In the genomic region with DNA sequence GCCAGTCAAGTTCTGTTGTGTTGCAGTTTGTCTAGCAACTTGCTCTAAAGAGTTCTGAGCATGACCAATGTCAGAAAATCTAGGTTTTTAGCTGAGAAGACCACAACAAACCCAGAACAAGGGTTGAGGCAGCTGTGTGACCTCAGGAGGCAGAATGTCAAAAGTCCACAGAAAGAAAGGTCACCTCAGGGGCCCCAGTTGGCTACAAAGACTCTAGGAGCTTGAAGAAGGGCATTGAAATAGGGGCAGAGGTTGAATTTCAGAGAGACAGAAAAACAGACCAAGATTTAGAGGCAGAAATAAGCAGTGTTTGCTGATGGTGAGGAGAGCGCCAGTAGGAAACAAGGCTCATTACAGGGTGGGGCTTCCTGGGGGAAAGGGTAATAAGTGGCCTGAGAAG, we compare ENCODE assay signal across 20 mouse cellular contexts.
DNase-seq lines count a peak whose midpoint lies in the region; ATAC-seq lines count a peak whose summit lies in the region.
"Had no signal": no experiment of that assay in that cellular context is flagged by ENCODE, and none has a peak within 500 bp of the region (broad histone marks: within the 10 kb centered on the region; RNA-seq: fewer than 3 reads in every experiment).

No protein-coding gene starts in this region.

- H3K4me2 ChIP-seq in heart, embryonic 11.5 days, result no peak overlapping the region
- H3K4me2 ChIP-seq in midbrain, embryonic 16.5 days (ENCODE audit: low read length), result no peak overlapping the region
- H3K4me2 ChIP-seq: embryonic facial prominence, embryonic 12.5 days; embryonic facial prominence, embryonic 15.5 days; heart, embryonic 12.5 days; heart, embryonic 15.5 days; hindbrain, embryonic 12.5 days; intestine, embryonic 15.5 days had no signal

- H3K36me3 ChIP-seq in heart, embryonic 11.5 days (ENCODE audit: control insufficient read depth, insufficient read depth, low read length), result no peaks in the 10 kb centered on the region
- no peaks in the 10 kb centered on the region for H3K36me3 ChIP-seq in midbrain, embryonic 10.5 days
- no peaks in the 10 kb centered on the region for H3K36me3 ChIP-seq in midbrain, embryonic 16.5 days (ENCODE audit: control insufficient read depth, insufficient read depth, low read length)
- H3K36me3 ChIP-seq: embryonic facial prominence, embryonic 12.5 days; embryonic facial prominence, embryonic 15.5 days; heart, embryonic 12.5 days; heart, embryonic 15.5 days; hindbrain, embryonic 12.5 days; intestine, embryonic 15.5 days had no signal

- no peak overlapping the region for H3K4me3 ChIP-seq in heart, embryonic 11.5 days (ENCODE audit: low read depth, low read length)
- H3K4me3 ChIP-seq in midbrain, embryonic 10.5 days, result no peak overlapping the region
- no peak overlapping the region for H3K4me3 ChIP-seq in midbrain, embryonic 16.5 days (ENCODE audit: low read depth, low read length)
- H3K4me3 ChIP-seq: embryonic facial prominence, embryonic 12.5 days; embryonic facial prominence, embryonic 15.5 days; heart, adult 2 months; heart, embryonic 12.5 days; heart, embryonic 15.5 days; hindbrain, embryonic 12.5 days; intestine, embryonic 15.5 days had no signal

- no peak for ATAC-seq in heart, embryonic 11.5 days (replicated peaks; ENCODE audit: insufficient number of reproducible peaks, low FRiP score, low TSS enrichment)
- ATAC-seq in midbrain, embryonic 16.5 days, result no peak
- no peak for ATAC-seq in activated CD4-positive, CD25-positive, alpha-beta regulatory T cell, adult 4 months
- ATAC-seq: forebrain, embryonic 14.5 days; forebrain, postnatal 0 days; hindbrain, embryonic 16.5 days; intestine, embryonic 15.5 days had no signal

- H3K9ac ChIP-seq in heart, embryonic 11.5 days (ENCODE audit: low read depth, low read length), result no peak overlapping the region
- H3K9ac ChIP-seq in midbrain, embryonic 16.5 days (ENCODE audit: low read depth, low read length), result no peak overlapping the region
- H3K9ac ChIP-seq: embryonic facial prominence, embryonic 12.5 days; embryonic facial prominence, embryonic 15.5 days; forebrain, postnatal 0 days; heart, embryonic 12.5 days; heart, embryonic 15.5 days; hindbrain, embryonic 12.5 days; intestine, embryonic 15.5 days had no signal

- H3K27me3 ChIP-seq in heart, embryonic 11.5 days (ENCODE audit: control insufficient read depth, insufficient read depth, low read length), result no peaks in the 10 kb centered on the region
- H3K27me3 ChIP-seq in midbrain, embryonic 10.5 days (ENCODE audit: low read depth, poor library complexity, severe bottlenecking), result peaks cover 57% of the 10 kb centered on the region
- 0 out of 2 replicates have a peak, but pooled peaks cover 2% of the 10 kb centered on the region for H3K27me3 ChIP-seq in midbrain, embryonic 16.5 days (ENCODE audit: control insufficient read depth, insufficient read depth, low read depth, low read length)
- H3K27me3 ChIP-seq: embryonic facial prominence, embryonic 12.5 days; embryonic facial prominence, embryonic 15.5 days; heart, embryonic 12.5 days; heart, embryonic 15.5 days; hindbrain, embryonic 12.5 days; intestine, embryonic 15.5 days had no signal

- WGBS in heart, embryonic 11.5 days (ENCODE audit: insufficient replicate concordance), result 86% methylated on average over 1 of the region's 1 CpGs
- WGBS in midbrain, embryonic 10.5 days, result 21% methylated on average over 1 of the region's 1 CpGs
- 68% methylated on average over 1 of the region's 1 CpGs for WGBS in midbrain, embryonic 16.5 days

- no peaks in the 10 kb centered on the region for H3K4me1 ChIP-seq in heart, embryonic 11.5 days (ENCODE audit: control insufficient read depth, insufficient read depth, low read length)
- H3K4me1 ChIP-seq in midbrain, embryonic 10.5 days, result peaks cover 34% of the 10 kb centered on the region
- peaks cover 2% of the 10 kb centered on the region; the same call in 1 of the 2 replicates for H3K4me1 ChIP-seq in midbrain, embryonic 16.5 days (ENCODE audit: control insufficient read depth, insufficient read depth, low read length)
- H3K4me1 ChIP-seq: embryonic facial prominence, embryonic 12.5 days; embryonic facial prominence, embryonic 15.5 days; heart, embryonic 12.5 days; heart, embryonic 15.5 days; intestine, embryonic 15.5 days had no signal

- H3K9me3 ChIP-seq in heart, embryonic 11.5 days (replicated peaks; ENCODE audit: control insufficient read depth, low read length), result no peaks in the 10 kb centered on the region
- H3K9me3 ChIP-seq in midbrain, embryonic 10.5 days (replicated peaks), result no peaks in the 10 kb centered on the region
- H3K9me3 ChIP-seq in midbrain, embryonic 16.5 days (replicated peaks; ENCODE audit: control insufficient read depth, low read length, poor library complexity, severe bottlenecking), result no peaks in the 10 kb centered on the region
- H3K9me3 ChIP-seq: embryonic facial prominence, embryonic 12.5 days; embryonic facial prominence, embryonic 15.5 days; heart, embryonic 12.5 days; heart, embryonic 15.5 days; hindbrain, embryonic 12.5 days; intestine, embryonic 15.5 days had no signal

- no peak overlapping the region for H3K27ac ChIP-seq in heart, embryonic 11.5 days (ENCODE audit: low read depth, low read length)
- 0 out of 2 replicates have a peak overlapping the region, but pooled peaks have one; percentile 23 for H3K27ac ChIP-seq in midbrain, embryonic 10.5 days (replicated peaks)
- no peak overlapping the region for H3K27ac ChIP-seq in midbrain, embryonic 16.5 days (ENCODE audit: low read length)
- H3K27ac ChIP-seq: embryonic facial prominence, embryonic 12.5 days; embryonic facial prominence, embryonic 15.5 days; heart, adult 2 months; heart, embryonic 15.5 days; hindbrain, embryonic 12.5 days; intestine, embryonic 15.5 days had no signal

- peak; percentile 81 for DNase-seq in heart, adult 11 months
- DNase-seq in midbrain, embryonic 10.5 days (ENCODE audit: low spot score), result peak; percentile 43
- peak; percentile 59 for DNase-seq in embryo, embryonic 10 days (ENCODE audit: low spot score)
- peak; percentile 64 for DNase-seq in embryo, embryonic 9.5 days (ENCODE audit: extremely low spot score)
- no peak for DNase-seq in cerebellum, postnatal 10 days
- DNase-seq: cerebellum, adult 2 months; forebrain, postnatal 0 days; gastrocnemius, postnatal 25 days had no signal

Comparison
In these comparisons a context has a peak if more than half of its experiments do, and no peak if none do; other contexts are left out.
1. DNase-seq: peak in heart, adult 11 months (single experiment), midbrain, embryonic 10.5 days (single experiment), embryo, embryonic 10 days (single experiment) and embryo, embryonic 9.5 days (single experiment); none in cerebellum, postnatal 10 days (0 of 2).